Mouse (Mus musculus) urinary bladder, postnatal 0 days (tissue): ENCODE results near the gene Chtf18. TPM values are rescaled to one million over a fixed set of nuclear protein-coding genes. Genes with fewer than 3 reads are reported as not detected.

Experiments used
- microRNA-seq: library from miRNA; unstranded; fragments of <30 nt; microRNA quantifications from one replicate; pipeline ENCODE4, GENCODE M21; 2016
- polyA plus RNA-seq: library from polyadenylated mRNA; unstranded; fragments of >200 nt; fragmentation: Nextera tagmentation; extraction: Ambion mirVana; gene quantifications from 2 replicates; pipeline ENCODE4 v1.2.1, GENCODE M21; 2015

Chtf18 gene
- polyA plus RNA-seq: 6.3 and 7.4 TPM in 2 replicates

GRCm38 (mm10) chr17:25727265-25728008 is at the start of gene Chtf18, which contains the start of gene Rpusd1:
Gene Chtf18 (minus strand): TSS chr17:25727419.
Gene Rpusd1 (plus strand): TSS chr17:25727670.

GRCm38 (mm10) chr17:25773549-25774120 is 46.4 kb upstream of the Chtf18 start, which contains the start of gene Narfl:
Gene Narfl (plus strand): TSS chr17:25773776.

DNA sequence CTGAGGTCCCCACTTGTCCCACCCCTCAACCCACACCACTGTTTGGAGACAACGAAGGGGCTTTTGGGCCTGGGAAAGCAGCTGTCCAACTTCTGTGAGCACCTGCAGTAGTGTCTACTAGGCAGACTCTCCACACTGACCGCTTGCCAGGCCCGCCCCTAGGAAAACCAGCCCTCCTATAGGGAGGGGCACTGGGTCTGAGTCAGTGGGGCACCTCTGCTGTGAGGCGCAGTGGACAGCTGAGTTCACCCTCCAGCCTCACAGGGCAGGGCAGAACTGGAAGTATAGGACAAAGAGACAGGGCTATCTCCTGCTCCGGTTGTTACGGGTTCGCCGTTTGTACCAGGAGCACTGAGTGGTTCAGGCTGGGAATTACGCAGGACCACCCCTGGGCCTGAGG is 27.0 kb upstream of the Chtf18 start, which contains the start of gene Msln:
Msln (minus strand) TSS at position 138 of the 400 bp plus-strand sequence.

GRCm38 (mm10) chr17:25735745-25736144 is 8.5 kb upstream of the Chtf18 start, which contains the start of gene Mslnl:
Gene Mslnl (plus strand): TSS chr17:25736042.

GRCm38 (mm10) chr17:25716711-25717637 is 10.2 kb downstream of the Chtf18 start, which contains the start of gene Gng13:
Gene Gng13 (plus strand): TSS chr17:25717171.

Small RNA genes lying within 50 kb of the gene (microRNA-seq; reads per million reads assigned to microRNA genes)
- gene Gm25083: not detected

Other genes with a start within 250 kb of the Chtf18 start
- gene Sstr5, start 230.1 kb downstream of the Chtf18 start, polyA plus RNA-seq: not detected in 2 replicates
- gene Sox8, start 156.7 kb downstream of the Chtf18 start, polyA plus RNA-seq: 1.6 and 1.7 TPM in 2 replicates
- gene Lmf1, start 148.3 kb downstream of the Chtf18 start, polyA plus RNA-seq: 16.8 and 17.1 TPM in 2 replicates
- 0.63 and 2.2 TPM in 2 replicates for gene Gng13, start 10.2 kb downstream of the Chtf18 start, polyA plus RNA-seq
- gene Rpusd1, start 251 bp upstream of the Chtf18 start, polyA plus RNA-seq: 8.7 and 12.9 TPM in 2 replicates
- 0.06 and 0.07 TPM in 2 replicates for gene Mslnl, start 8.6 kb upstream of the Chtf18 start, polyA plus RNA-seq
- gene Msln, start 27.0 kb upstream of the Chtf18 start, polyA plus RNA-seq: 160 and 189 TPM in 2 replicates
- gene Narfl, start 46.4 kb upstream of the Chtf18 start, polyA plus RNA-seq: 19.4 and 20.0 TPM in 2 replicates
- 37.6 and 41.6 TPM in 2 replicates for gene Haghl, start 58.3 kb upstream of the Chtf18 start, polyA plus RNA-seq
- gene Ccdc78, start 59.2 kb upstream of the Chtf18 start, polyA plus RNA-seq: 0.24 and 0.27 TPM in 2 replicates
- gene Fam173a, start 65.5 kb upstream of the Chtf18 start, polyA plus RNA-seq: 79.0 and 85.2 TPM in 2 replicates
- gene AC134908.4, start 68.2 kb upstream of the Chtf18 start, polyA plus RNA-seq: 0.25 TPM in 1 of 2 replicates, not detected in the other
- 22.7 and 22.9 TPM in 2 replicates for gene Metrn, start 69.7 kb upstream of the Chtf18 start, polyA plus RNA-seq
- 1.4 and 1.8 TPM in 2 replicates for gene Fbxl16, start 81.7 kb upstream of the Chtf18 start, polyA plus RNA-seq
- gene Wdr24, start 96.2 kb upstream of the Chtf18 start, polyA plus RNA-seq: 10.9 and 11.6 TPM in 2 replicates
- gene Jmjd8, start 101.4 kb upstream of the Chtf18 start, polyA plus RNA-seq: 29.1 and 29.4 TPM in 2 replicates
- 207 and 208 TPM in 2 replicates for gene Stub1, start 106.0 kb upstream of the Chtf18 start, polyA plus RNA-seq
- 5.1 and 6.3 TPM in 2 replicates for gene Rhbdl1, start 109.9 kb upstream of the Chtf18 start, polyA plus RNA-seq
- gene Gm20683, start 114.3 kb upstream of the Chtf18 start, polyA plus RNA-seq: 1.8 and 2.3 TPM in 2 replicates
- gene Rhot2, start 117.4 kb upstream of the Chtf18 start, polyA plus RNA-seq: 9.2 and 11.0 TPM in 2 replicates
- gene Wdr90, start 134.1 kb upstream of the Chtf18 start, polyA plus RNA-seq: 5.9 and 6.2 TPM in 2 replicates
- 13.1 and 18.2 TPM in 2 replicates for gene Mcrip2, start 141.3 kb upstream of the Chtf18 start, polyA plus RNA-seq
- gene Mettl26, start 147.7 kb upstream of the Chtf18 start, polyA plus RNA-seq: 36.1 and 44.4 TPM in 2 replicates
- 0.12 and 0.22 TPM in 2 replicates for gene Wfikkn1, start 153.4 kb upstream of the Chtf18 start, polyA plus RNA-seq
- gene Rab40c, start 192.3 kb upstream of the Chtf18 start, polyA plus RNA-seq: 16.7 and 18.7 TPM in 2 replicates
- 27.5 and 29.1 TPM in 2 replicates for gene Pigq, start 217.5 kb upstream of the Chtf18 start, polyA plus RNA-seq
- not detected in 2 replicates for gene Nhlrc4, start 217.5 kb upstream of the Chtf18 start, polyA plus RNA-seq
- gene A930017K11Rik, start 225.1 kb upstream of the Chtf18 start, polyA plus RNA-seq: 0.07 TPM in 1 of 2 replicates, not detected in the other